17 mouse cellular contexts compared by ENCODE assay signal in genomic region chr19:11048009-11048408, GRCm38 (mm10). TPM values are rescaled to one million over a fixed set of nuclear protein-coding genes. Genes with fewer than 3 reads are reported as not detected.
DNase-seq lines count a peak whose midpoint lies in the region; ATAC-seq and TF ChIP-seq lines count a peak whose summit lies in the region.
"Had no signal": no experiment of that assay in that cellular context is flagged by ENCODE, and none has a peak within 500 bp of the region (broad histone marks: within the 10 kb centered on the region; RNA-seq: fewer than 3 reads in every experiment).

No protein-coding gene starts in this region.

- DNase-seq in gastrocnemius, adult 2 months = no peak
- DNase-seq in gastrocnemius, adult 8-10 months (ENCODE audit: low spot score in 2 of 2) = no peak
- DNase-seq in spleen, postnatal 36 days (ENCODE audit: low spot score in 2 of 2) = peak; percentile 66 to 73
- no peak for DNase-seq in spleen, postnatal 14 days (ENCODE audit: low spot score in 2 of 2)
- peak; percentile 72 for DNase-seq in splenic B cell, adult 2 months (ENCODE audit: low read depth, low spot score)
- no peak for DNase-seq in kidney, postnatal 10 days
- no peak for DNase-seq in adrenal gland, postnatal 4 days (ENCODE audit: low spot score in 2 of 2)
- DNase-seq: cerebellum, postnatal 14 days; layer of hippocampus, adult 9-11 months; left cerebral cortex, postnatal 4 days; spleen, adult 18-20 months had no signal

- peak overlapping the region; percentile 67 for H3K4me3 ChIP-seq in gastrocnemius, adult 2 months
- H3K4me3 ChIP-seq: heart, embryonic 12.5 days; hindbrain, embryonic 13.5 days had no signal

- no peak for TF ChIP-seq CTCF in gastrocnemius, adult 2 months (IDR thresholded peaks at IDR 0.05)

- intact Hi-C loops in gastrocnemius, adult 2 months (cut with DNase I) = no loop called here

- H3K27ac ChIP-seq in gastrocnemius, adult 2 months = peak overlapping the region; percentile 88
- H3K27ac ChIP-seq: hindbrain, embryonic 13.5 days had no signal

- H3K27me3 ChIP-seq in splenic B cell, adult 2 months (ENCODE audit: control insufficient read depth, insufficient read depth, low read length, poor library complexity, severe bottlenecking) = no peaks in the 10 kb centered on the region
- H3K27me3 ChIP-seq: heart, embryonic 12.5 days; hindbrain, embryonic 13.5 days had no signal

- ATAC-seq in granulocyte monocyte progenitor cell, adult 5-6 weeks (replicated peaks; ENCODE audit: poor library complexity, severe bottlenecking) = peak; percentile 63
- ATAC-seq: forebrain, embryonic 14.5 days had no signal

- no peaks in the 10 kb centered on the region for H3K36me3 ChIP-seq in splenic B cell, adult 2 months (ENCODE audit: control insufficient read depth, insufficient read depth, low read length, poor library complexity, severe bottlenecking)
- H3K36me3 ChIP-seq: heart, embryonic 12.5 days; hindbrain, embryonic 13.5 days had no signal

RNA-seq across cellular contexts. Expression of gene Ms4a18, which starts 30.2 kb away (rescaled TPM):
- total RNA-seq in gastrocnemius, adult 2 months (2021) = not detected
- not detected for total RNA-seq in gastrocnemius, adult 8-10 months (2022)
- total RNA-seq in granulocyte monocyte progenitor cell, adult 5-6 weeks (2014; fragmentation: Nextera tagmentation) = not detected in 2 replicates
- total RNA-seq in granulocyte monocyte progenitor cell, adult 5-6 weeks (2017) = not detected in 2 replicates
- not detected for total RNA-seq in adrenal gland, postnatal 4 days (2021)
- total RNA-seq: gastrocnemius, adult 18-20 months; left cerebral cortex, postnatal 4 days; megakaryocyte-erythroid progenitor cell, adult 5-6 weeks had no signal

RNA-seq across cellular contexts. Expression of gene Ms4a8a, which starts 32.9 kb away (rescaled TPM):
- total RNA-seq in gastrocnemius, adult 2 months (2021) = 1 to 10 TPM in 1 of 2 experiments, under 1 TPM in 1; 0.66 to 1.3 TPM
- under 1 TPM in 3 of 4 experiments, not detected in 1; 0.36 to 0.56 (median 0.39) TPM for total RNA-seq in gastrocnemius, adult 8-10 months (2022)
- total RNA-seq in granulocyte monocyte progenitor cell, adult 5-6 weeks (2014; fragmentation: Nextera tagmentation) = not detected in 2 replicates
- not detected in 2 replicates for total RNA-seq in granulocyte monocyte progenitor cell, adult 5-6 weeks (2017)
- 1 to 10 TPM; 1.1 to 1.5 TPM for total RNA-seq in adrenal gland, postnatal 4 days (2021)
- total RNA-seq: left cerebral cortex, postnatal 4 days; megakaryocyte-erythroid progenitor cell, adult 5-6 weeks had no signal

RNA-seq across cellular contexts. Expression of gene Ms4a15, which starts 55.0 kb away (rescaled TPM):
- not detected for total RNA-seq in gastrocnemius, adult 2 months (2021)
- total RNA-seq in gastrocnemius, adult 8-10 months (2022) = not detected
- total RNA-seq in granulocyte monocyte progenitor cell, adult 5-6 weeks (2014; fragmentation: Nextera tagmentation) = not detected in 2 replicates
- total RNA-seq in granulocyte monocyte progenitor cell, adult 5-6 weeks (2017) = not detected in 2 replicates
- total RNA-seq in adrenal gland, postnatal 4 days (2021) = under 1 TPM in 1 of 2 experiments, not detected in 1; 0.51 TPM
- total RNA-seq: gastrocnemius, adult 18-20 months; megakaryocyte-erythroid progenitor cell, adult 5-6 weeks had no signal

Comparison
In these comparisons a context has a peak if more than half of its experiments do, and no peak if none do; other contexts are left out.
1. DNase-seq: peak in spleen, postnatal 36 days (2 of 2) and splenic B cell, adult 2 months (single experiment); none in gastrocnemius, adult 2 months (single experiment), gastrocnemius, adult 8-10 months (0 of 2), spleen, postnatal 14 days (0 of 2), kidney, postnatal 10 days (single experiment) and adrenal gland, postnatal 4 days (0 of 2).